Mouse (Mus musculus): Measurements from ENCODE around the gene BC051665.

Gene BC051665

DNA sequence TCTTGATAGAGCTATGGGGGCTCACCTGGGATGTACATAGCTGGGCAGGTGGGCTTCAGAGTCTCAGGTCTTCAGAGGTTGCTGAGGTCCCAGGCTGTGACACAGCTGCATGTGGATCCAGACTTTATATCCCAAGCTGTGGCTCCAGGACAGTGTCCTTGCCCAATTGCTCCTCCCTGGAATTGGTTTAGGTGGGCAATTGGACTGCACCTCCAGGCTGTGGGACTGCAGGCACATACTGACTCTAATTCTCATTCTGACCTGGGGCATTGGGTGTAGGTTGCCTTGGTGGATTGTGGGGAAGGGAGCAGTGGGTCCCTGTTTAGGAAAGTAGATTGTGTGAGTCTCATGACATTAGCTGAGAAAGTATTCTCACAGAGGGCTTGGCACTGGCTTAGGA, at the start of gene BC051665:
BC051665 (minus strand) TSS at position 101 of the 400 bp plus-strand sequence.
- DNase-seq (ENCODE audit: extremely low spot score, low read depth, low spot score), result no peak

DNA sequence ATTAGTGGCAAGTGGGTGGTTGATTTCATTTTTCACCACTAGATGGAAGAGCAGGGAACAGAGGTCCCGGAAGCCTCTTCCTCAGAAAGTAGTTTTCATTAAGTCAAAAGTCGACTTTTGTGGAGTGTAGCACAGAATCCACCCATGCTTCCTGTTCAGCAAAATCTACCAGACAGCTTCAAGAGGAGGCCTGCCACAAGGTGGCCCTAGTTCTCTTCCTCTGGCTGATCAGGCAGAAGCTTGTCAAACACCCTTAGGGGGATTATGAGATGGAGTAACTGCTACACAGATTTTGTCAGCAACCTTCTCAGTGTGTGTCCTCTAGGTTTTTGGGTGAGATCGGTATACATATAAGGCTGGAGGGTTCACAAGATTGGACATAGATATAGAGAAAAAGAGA, 39.9 kb upstream of the BC051665 start:
- DNase-seq (ENCODE audit: extremely low spot score, low read depth, low spot score), result no peak

DNA sequence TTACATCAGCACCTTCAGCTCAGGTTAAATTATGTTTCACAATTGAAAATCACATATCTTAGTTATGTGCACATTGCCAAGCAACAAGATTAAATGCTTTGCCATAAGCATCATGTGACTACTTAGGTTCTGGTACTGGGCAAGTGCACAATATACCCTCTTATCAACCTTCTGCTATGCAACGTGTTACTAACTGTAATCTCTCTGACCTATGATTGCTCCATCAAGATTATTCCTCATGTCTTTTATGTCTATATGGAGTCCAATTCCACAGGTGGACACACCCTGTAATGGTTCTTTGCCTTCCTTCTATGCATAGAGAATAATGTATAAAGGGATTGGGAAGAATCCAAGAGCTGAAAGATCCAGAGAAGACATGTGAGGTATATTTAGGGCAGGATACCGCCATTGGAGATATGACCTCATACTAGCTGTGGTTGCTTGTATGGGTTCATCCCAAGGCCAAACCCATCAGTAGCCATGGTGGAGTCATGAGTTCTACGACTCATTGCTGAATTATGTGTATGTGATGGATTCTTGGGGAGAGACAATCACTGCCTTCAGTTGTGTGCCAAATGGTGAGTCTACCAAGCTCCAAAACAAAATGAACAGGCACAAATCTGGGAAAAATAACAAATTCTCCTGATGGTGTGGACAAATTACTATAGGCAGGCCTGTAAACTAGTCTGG, 34.5 kb upstream of the BC051665 start:
- DNase-seq (ENCODE audit: extremely low spot score, low read depth, low spot score), result no peak

DNA sequence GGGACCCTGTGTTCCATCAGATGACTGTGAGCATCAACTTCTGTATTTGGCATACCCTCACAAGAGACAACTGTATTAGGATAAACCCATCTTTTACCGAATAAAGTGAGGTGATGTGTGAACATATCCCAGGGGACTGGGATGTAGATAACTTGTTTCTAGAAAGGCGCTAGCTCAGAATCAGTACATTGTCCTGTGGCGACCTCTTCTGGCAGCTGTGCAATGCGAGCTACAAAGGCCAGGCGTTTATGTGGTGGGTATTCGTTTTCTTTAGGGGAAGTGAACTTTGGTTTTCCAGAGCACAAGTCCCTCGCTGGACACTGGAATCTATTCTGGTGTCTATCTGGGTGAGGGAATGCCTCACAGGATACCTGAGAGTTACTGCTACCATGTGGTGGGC, 33.3 kb upstream of the BC051665 start:
- peak; percentile 12 for DNase-seq (ENCODE audit: extremely low spot score, low read depth, low spot score)

DNA sequence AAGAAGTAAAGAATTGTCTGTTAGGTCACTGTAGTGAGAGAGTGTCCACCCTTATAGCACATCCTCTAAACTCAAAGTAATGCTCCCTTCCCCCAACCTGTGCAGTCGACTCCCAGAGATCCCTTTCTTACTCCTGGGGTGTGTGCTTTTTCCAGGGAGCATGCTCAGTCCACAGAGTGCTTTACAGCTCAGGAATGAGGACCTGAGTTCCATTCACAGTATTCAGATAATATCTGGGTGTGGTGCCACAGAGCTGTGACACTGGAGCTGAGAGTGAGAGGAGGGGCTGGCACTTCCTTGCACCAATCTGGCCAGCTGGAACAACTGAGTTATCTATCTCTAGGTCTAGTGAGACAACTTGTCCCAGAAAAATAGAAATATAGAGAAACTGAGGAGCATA, 27.6 kb upstream of the BC051665 start:
- no peak for DNase-seq (ENCODE audit: extremely low spot score, low read depth, low spot score)

DNA sequence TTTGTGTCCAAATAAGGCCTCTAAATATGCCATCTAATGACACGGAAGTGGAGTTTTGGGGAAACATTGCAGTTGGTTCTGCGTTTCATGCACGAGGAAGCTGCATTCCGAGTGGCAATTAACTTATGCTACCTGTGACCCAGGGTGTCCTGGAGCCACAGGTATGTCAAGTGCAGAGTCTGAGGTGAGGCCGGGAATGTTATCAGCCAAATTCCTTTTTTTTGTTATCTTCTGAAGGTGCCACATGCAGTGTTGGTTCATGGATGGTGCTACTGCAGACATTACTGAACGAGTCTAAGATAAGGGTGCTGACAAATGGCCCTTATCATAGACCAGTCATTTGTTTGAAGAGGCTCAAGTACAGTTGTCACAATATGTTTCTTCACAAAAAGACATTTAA, 26.6 kb upstream of the BC051665 start:
- no peak for DNase-seq (ENCODE audit: extremely low spot score, low read depth, low spot score)

DNA sequence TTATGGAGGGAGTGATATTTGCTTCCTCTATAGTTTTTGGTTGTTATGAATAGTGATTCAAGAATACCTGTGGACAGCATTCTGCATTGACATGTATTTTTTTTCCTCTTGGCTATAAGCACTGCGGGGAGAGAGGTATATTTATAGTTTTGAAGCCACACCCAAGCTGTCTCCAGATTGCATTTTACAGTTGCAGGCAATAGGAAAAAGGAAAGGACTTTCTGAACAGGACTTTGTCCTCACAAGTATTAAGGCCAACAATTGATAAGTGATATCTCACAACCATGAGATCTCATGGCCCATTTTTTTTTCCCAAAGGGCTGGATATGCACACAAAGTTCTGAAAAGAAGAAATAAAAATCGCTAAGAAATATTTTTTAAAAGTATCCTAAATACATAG, 23.5 kb upstream of the BC051665 start:
- DNase-seq (ENCODE audit: extremely low spot score, low read depth, low spot score), result no peak

DNA sequence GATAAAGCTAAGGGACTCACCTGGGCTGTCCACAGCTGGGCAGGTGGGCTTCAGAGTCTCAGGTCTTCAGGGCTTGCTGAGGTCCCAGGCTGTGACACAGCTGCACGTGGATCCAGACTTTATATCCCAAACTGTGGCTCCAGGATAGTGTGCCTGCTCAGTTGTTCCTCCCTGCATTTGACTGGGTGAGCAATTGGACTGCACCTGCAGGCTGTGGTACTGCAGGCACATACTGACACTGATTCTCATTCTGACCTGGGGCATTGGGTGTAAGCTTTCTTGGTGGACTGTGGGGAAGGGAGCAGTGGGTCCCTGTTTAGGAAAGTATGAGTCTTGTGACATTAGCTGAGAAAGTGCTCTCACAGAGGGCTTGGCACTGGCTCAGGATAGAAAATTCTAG, 16.6 kb upstream of the BC051665 start, which contains the start of gene Ctsll3:
Ctsll3 (minus strand) TSS at position 101 of the 400 bp plus-strand sequence.
- no peak for DNase-seq (ENCODE audit: extremely low spot score, low read depth, low spot score)

DNA sequence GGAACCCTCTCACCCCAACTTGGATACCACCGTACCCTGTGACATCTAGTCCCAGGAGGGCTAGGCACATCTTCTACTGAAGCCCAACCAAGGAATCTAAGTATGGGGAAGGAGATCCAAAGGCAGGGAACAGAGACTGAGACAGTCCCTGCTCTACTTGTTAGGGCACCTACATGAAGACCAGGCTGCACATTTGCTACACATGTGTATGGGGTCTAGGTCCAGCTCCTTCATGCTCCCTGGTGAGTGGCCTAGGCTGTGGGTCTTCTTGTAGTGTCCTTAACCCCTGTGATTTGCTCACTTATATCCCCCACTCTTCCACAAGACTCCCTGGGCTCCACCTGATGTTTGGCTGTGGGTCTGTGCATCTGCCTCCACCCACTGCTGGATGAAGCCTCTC, 3.3 kb upstream of the BC051665 start:
- no peak for DNase-seq (ENCODE audit: extremely low spot score, low read depth, low spot score)

DNA sequence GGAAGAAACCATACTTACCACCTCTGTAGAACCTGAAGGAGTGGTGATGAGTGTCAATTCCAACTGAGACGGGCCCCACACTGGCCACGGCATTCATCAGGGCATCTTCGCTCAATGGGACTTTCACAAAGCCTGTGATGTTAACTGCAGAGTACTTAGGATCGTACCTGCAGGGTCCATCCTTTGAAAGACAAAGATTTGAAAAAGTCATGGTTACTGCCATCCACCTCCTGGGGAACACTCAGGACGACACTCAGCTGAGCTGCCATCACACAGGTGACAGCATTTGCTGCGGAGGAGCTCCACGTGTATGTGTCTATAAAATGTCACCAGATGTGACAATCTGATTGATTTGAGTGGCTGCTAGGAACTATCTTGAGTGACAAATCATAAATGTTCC, 2.9 kb downstream of the BC051665 start:
- no peak for DNase-seq (ENCODE audit: extremely low spot score, low read depth, low spot score)

DNA sequence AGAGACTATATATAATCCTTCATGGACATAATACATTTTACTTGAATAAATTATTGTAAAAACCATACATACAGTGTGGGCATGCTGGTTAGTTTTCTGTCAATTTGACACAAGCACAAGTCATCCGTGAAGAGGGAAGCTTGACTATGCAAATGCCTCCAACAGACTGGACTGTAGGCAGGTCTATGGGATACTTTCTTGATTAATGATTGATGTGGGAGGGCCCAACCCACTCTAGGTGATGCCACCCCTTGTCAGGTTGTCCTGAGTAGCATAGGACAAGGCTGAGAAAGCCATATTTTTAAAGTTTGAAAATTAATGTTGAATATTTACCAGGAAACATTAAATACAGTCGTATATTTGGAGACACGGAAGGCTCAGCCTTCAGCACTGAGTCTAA, 5.6 kb downstream of the BC051665 start:
- DNase-seq (ENCODE audit: extremely low spot score, low read depth, low spot score), result no peak

DNA sequence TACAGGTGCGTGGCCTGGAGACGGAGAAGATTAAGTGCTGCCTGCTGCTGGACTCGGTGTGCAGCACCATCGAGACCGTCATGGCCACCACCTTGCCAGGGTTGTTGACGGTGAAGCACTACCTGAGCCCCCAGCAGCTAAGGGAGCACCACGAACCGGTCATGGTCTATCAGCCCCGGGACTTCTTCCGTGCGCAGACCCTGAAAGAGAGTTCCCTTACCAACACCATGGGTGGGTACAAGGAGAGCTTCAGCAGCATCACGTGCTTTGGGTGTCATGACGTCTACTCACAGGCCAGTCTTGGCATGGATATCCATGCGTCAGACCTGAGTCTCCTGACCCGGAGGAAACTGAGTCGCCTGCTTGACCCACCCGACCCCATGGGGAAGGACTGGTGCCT, 25.0 kb downstream of the BC051665 start:
- DNase-seq (ENCODE audit: extremely low spot score, low read depth, low spot score), result no peak

DNA sequence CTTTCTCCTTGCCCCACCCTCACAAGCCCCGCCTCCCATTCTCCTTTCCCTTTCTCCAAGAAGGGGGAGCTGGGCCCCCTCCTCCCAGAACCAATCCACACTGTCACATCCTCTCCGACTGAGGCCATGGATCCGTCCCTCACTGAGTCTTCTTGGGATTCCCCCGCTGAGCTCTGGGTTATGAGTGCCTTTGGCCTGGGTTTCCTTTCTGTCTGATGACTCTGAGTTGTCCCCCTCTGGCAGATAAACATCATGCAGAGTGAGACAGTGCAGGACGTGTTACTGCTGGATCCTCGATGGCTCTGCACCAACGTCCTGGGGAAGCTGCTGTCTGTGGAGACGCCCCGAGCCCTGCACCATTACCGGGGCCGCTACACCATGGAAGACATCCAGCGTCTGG, 25.8 kb downstream of the BC051665 start:
- DNase-seq (ENCODE audit: extremely low spot score, low read depth, low spot score), result no peak

DNA sequence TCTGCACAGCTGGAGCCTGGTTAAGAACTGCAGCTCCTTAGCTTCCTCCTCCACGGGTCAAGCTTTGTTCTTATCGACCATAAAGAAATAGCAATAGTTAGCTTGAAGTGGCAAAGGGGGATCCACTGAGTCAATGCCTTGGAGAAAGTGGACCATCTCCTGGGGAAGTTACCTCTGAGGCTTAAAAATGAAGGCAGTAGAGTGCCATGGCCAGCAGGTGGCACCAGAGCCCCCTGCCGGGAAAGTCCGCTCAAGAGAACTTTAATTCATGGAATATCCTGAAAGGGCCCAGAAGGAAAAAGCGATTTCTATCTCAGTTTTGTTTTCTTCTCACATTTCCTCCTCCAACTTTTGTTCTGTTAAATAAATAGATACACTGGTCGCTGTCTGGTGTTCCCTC, 27.0 kb downstream of the BC051665 start:
- DNase-seq (ENCODE audit: extremely low spot score, low read depth, low spot score), result no peak

DNA sequence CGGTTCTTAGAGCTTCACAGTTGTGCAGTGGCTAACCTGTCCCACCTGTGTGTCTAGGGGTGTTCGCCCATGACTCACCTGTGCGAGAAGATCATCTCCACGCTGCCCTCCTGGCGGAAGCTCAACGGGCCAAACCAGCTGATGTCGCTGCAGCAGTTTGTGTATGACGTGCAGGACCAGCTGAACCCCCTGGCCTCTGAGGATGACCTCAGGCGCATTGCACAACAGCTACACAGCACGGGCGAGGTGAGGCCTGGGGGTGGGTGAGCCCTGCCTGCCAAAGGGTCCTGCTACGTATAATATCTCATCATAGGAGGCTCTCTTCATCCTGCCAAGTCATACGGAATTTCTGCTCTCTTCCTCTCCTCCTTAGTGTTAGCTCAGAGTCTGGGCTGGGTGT, 28.9 kb downstream of the BC051665 start:
- no peak for DNase-seq (ENCODE audit: extremely low spot score, low read depth, low spot score)

DNA sequence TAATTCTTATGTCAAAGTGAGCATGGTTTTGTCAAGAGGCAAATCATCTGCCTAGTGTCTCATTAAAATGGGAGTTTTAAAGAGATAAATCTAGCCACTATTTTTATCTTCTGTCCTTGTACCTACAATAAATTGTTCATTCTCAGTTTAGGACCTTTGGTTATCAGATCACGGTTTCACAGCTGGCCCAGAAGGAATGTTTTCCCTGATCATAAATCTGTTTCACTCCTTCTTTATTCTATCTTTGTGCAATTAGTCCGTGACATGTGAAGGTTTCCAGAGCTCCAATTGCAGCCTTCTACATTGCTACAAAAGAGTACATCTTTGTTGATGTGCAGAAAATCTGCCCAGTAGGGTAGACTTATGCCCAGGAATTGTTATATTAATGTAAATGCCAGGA, 30.9 kb downstream of the BC051665 start:
- DNase-seq (ENCODE audit: extremely low spot score, low read depth, low spot score), result no peak

DNA sequence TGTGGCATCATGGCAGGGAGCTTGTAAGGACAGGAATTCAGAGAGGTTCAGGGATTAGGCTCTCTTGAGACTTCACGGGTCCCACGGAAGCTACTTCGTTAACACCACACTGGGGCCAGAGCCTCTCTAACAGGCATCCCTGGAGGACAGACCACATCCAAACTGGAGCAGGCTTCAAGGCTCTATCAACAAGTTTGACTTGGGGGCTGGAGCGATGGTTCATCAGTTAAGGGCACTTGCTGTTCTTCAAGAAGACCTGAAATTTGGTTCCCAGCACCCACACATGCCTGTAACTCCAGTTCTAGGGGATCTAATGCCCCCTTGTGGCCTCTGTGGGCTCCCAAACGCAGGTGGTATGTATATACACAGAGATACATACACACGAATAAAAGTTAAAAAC, 32.9 kb downstream of the BC051665 start:
- DNase-seq (ENCODE audit: extremely low spot score, low read depth, low spot score), result no peak

DNA sequence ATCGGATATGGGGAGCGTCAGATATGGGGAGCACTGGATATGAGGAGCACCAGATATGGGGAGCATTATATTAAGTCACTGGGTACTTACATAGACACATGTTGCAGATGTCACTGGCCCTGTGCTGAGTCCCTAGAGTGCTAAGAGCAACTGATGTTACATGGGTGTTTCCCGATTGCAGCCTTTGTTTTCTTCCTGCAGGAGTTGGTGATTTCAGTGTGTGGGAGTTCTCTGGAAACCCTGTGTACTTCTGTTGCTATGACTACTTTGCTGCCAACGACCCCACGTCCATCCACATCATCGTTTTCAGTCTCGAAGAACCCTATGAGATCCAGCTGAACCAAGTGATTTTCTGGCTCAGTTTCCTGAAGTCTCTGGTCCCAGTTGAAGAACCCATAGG, 35.2 kb downstream of the BC051665 start:
- DNase-seq (ENCODE audit: extremely low spot score, low read depth, low spot score), result no peak

DNA sequence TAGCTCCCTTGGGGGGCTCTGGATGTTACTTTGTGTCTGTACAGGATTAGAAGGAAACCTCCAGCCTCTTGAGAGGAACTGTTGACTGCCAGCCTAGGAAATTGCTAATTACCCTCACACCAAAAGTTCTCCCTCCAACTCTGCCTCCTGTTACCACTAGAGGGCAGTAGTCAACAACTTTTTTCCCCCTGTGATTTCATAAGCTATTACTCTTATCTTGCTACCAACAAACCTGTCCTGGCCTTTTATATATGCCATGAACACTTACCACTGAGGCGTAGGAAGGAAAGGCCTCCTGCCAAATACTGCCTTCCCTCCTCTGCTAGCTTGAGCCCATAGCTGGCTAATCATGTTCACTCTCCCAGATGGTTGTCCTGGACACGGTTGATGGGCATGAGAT, 37.6 kb downstream of the BC051665 start:
- no peak for DNase-seq (ENCODE audit: extremely low spot score, low read depth, low spot score)

DNA sequence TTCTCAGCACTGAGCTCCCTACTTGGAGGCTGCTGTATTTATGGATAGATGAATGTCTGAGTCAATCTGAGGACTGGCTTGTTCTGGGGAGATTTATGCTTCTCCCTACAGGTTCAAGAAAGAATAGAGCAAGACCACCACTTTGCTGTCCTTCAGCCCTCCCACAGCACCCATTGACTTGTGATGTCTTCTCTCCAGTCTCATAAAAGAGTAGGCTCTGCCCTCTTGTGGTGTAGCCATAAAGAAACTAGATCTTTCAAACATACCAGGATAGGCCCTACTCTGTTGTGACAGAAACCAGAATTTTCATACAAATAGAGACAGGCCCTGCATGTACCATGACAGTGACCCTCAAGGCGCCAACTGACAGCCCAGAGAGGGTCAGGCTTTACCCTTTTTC, 39.0 kb downstream of the BC051665 start:
- no peak for DNase-seq (ENCODE audit: extremely low spot score, low read depth, low spot score)

DNA sequence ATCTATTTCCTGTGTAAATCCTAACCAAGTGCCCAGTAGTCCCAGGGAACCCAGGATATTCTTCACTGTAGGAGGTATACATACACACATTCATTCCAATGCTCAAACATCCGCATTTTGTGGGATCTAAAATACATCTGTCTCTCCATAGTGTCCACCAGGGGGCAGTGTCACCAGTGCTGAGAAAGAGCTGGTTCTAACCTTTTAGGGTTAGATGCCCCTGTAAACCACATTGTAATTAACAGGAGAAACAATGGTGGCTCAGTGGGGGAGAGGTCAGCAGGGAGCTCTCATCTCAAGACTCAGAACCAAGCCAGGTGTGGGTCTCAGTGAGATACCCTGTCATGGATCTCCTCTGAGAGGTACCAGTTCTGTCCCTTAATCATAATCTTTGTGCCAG, 39.9 kb downstream of the BC051665 start:
- DNase-seq (ENCODE audit: extremely low spot score, low read depth, low spot score), result no peak

DNA sequence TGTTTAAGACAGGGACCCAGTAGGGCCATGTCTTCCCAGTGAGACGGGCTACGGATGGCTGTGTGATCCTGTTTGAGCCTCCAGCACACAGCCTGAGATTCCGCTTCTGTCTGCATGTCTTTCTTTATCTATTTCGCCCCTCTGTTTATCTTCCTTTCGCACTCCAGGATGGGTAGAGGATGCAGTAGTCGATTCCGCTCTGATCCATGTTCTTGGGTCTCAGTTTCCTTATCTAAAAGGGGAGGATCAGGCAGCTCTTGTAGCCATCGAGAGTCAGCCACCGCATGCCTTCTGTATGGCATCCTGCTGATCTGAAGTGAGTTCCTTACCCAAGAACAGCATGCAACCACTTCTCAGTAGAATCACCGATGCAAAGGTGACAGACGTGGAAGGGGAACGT, 40.8 kb downstream of the BC051665 start:
- no peak for DNase-seq (ENCODE audit: extremely low spot score, low read depth, low spot score)

DNA sequence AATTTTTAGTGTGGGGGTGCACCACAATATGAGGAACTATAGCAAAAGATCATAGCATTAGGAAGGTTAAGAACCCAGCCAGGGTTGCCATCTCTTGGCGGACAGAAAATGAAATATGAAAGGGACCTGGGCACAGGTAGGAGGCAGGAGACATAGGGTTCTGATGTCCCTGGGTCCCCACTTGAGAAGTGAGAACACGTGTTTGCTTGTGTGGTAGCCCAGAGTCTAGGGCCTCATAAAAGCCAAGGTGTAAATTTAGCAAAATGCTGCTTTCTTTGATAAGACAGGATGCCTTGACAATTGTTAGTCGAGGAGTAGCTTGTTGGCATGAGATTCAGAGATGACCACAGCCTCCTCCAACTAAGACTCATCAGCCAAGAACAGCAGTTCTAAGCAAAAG, 41.4 kb downstream of the BC051665 start:
- DNase-seq (ENCODE audit: extremely low spot score, low read depth, low spot score), result no peak

Data from hindlimb bud, embryonic 11.5 days (tissue).